Mouse (Mus musculus) T-helper 2 cell (primary cell): ENCODE results near the gene Gm49342.
"Not testable (repeated sequence)": the region's sequence is repeated elsewhere in the genome, so short reads cannot be mapped to it uniquely, and the experiment has no call there.

ENCODE experiments used
- in situ Hi-C: fragments of 300-600 bp; cut with MboI, MseI; formaldehyde crosslinking; loops from one replicate; pipeline ENCODE4 v1.15.1; 2025; ENCODE audit warnings: high pct_unique_total_duplicates

Gene Gm49342

GRCm38 (mm10) chr14:50931493-50932020 is 12.8 kb upstream of the Gm49342 start:
- in situ Hi-C loops, result loop anchor here (25.0 kb wide), 1 partner anchor 956 kb away; the partner anchor contains the start of genes Mettl17 and Slc39a2

GRCm38 (mm10) chr14:50936649-50937048 is 7.7 kb upstream of the Gm49342 start:
- in situ Hi-C loops, result loop anchor here (25.0 kb wide), 1 partner anchor 951 kb away; the partner anchor contains the start of genes Mettl17 and Slc39a2

- in situ Hi-C loops, result loop anchor here (25.0 kb wide), 1 partner anchor 949 kb away; the partner anchor contains the start of genes Mettl17 and Slc39a2
These were observed 6.0 kb upstream of the Gm49342 start for GRCm38 (mm10) chr14:50938119-50938908.

GRCm38 (mm10) chr14:50938940-50939339 is 5.4 kb upstream of the Gm49342 start:
- in situ Hi-C loops, result loop anchor here (25.0 kb wide), 1 partner anchor 948 kb away; the partner anchor contains the start of genes Mettl17 and Slc39a2

GRCm38 (mm10) chr14:50944668-50945033 is 334 bp downstream of the Gm49342 start:
- in situ Hi-C loops, result loop anchor here (25.0 kb wide), 1 partner anchor 943 kb away; the partner anchor contains the start of genes Mettl17 and Slc39a2

- in situ Hi-C loops, result loop anchor here (25.0 kb wide), 1 partner anchor 942 kb away; the partner anchor contains the start of genes Mettl17 and Slc39a2
These were observed 764 bp downstream of the Gm49342 start for GRCm38 (mm10) chr14:50945081-50945480.

GRCm38 (mm10) chr14:50945526-50945925 is 1.2 kb downstream of the Gm49342 start:
- in situ Hi-C loops, result loop anchor here (25.0 kb wide), 1 partner anchor 942 kb away; the partner anchor contains the start of genes Mettl17 and Slc39a2

- in situ Hi-C loops, result no loop called here
These were observed 11.2 kb downstream of the Gm49342 start for GRCm38 (mm10) chr14:50955487-50955886.

GRCm38 (mm10) chr14:50955942-50956508 is 11.7 kb downstream of the Gm49342 start, which contains the start of gene Pnp2:
Pnp2 (plus strand) TSS chr14:50955992.
- in situ Hi-C loops, result not testable (repeated sequence)

GRCm38 (mm10) chr14:50956724-50957123 is 12.4 kb downstream of the Gm49342 start:
- in situ Hi-C loops, result not testable (repeated sequence)

- in situ Hi-C loops, result not testable (repeated sequence)
These were observed 12.8 kb downstream of the Gm49342 start for GRCm38 (mm10) chr14:50957146-50957545.

GRCm38 (mm10) chr14:50958289-50958995 is 14.1 kb downstream of the Gm49342 start:
- in situ Hi-C loops, result not testable (repeated sequence)

GRCm38 (mm10) chr14:50968216-50968980 is 24.1 kb downstream of the Gm49342 start:
- in situ Hi-C loops, result no loop called here

- in situ Hi-C loops, result no loop called here
These were observed 24.7 kb downstream of the Gm49342 start for GRCm38 (mm10) chr14:50969041-50969440.

- in situ Hi-C loops, result no loop called here
These were observed 25.5 kb downstream of the Gm49342 start for GRCm38 (mm10) chr14:50969558-50970544.

GRCm38 (mm10) chr14:50970822-50971221 is 26.5 kb downstream of the Gm49342 start:
- in situ Hi-C loops, result no loop called here

- in situ Hi-C loops, result not testable (repeated sequence)
These were observed 28.7 kb downstream of the Gm49342 start for GRCm38 (mm10) chr14:50973054-50973453.

- in situ Hi-C loops, result no loop called here
These were observed 29.4 kb downstream of the Gm49342 start for GRCm38 (mm10) chr14:50973700-50974099.

GRCm38 (mm10) chr14:50975001-50975400 is 30.7 kb downstream of the Gm49342 start:
- in situ Hi-C loops, result no loop called here
